ENCODE assay signal across 8 mouse cellular contexts in the genomic region with DNA sequence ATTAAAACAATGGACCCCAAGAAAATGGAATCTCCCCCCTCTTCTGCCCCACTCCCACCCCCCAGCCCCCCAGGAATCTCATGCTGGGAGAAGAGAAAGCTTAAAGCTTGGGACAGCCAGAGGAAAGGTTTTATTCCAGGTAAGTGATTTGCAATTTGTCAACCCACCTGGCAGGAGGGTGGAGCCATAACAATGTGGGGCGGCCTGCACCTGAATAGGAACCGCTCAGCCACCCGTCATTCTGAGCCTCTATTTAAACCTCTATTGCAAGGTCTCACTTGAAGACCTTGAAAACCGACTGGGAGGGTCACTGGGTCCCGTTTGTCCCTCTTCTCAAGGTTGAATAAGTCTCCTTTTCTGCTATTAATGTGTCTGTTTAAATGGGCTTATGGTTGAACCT. TPM values are rescaled to one million over a fixed set of nuclear protein-coding genes. Genes with fewer than 3 reads are reported as not detected.
A peak's percentile ranks its signal among the peaks of the same experiment; 100 is the strongest.
DNase-seq lines count a peak whose midpoint lies in the region; ATAC-seq and TF ChIP-seq lines count a peak whose summit lies in the region.
"Had no signal": no experiment of that assay in that cellular context is flagged by ENCODE, and none has a peak within 500 bp of the region (broad histone marks: within the 10 kb centered on the region; RNA-seq: fewer than 3 reads in every experiment).

No protein-coding gene starts in this region.

- H3K4me3 ChIP-seq in heart, embryonic 14.5 days (ENCODE audit: control insufficient read depth in 1 of 2, insufficient read depth in 1 of 2, low read depth in 1 of 2, low read length in 2 of 2): no peak overlapping the region
- H3K4me3 ChIP-seq in E14TG2a.4 (replicated peaks; ENCODE audit: low read length): peak overlapping the region; percentile 92
- H3K4me3 ChIP-seq in ES-Bruce4 (ENCODE audit: low read depth, low read length): no peak overlapping the region
- H3K4me3 ChIP-seq in liver, embryonic 16.5 days (ENCODE audit: low read depth, low read length): no peak overlapping the region

- H3K9me3 ChIP-seq in heart, embryonic 14.5 days (ENCODE audit: control insufficient read depth, low read length): no peaks in the 10 kb centered on the region
- H3K9me3 ChIP-seq in E14TG2a.4 (ENCODE audit: low read length): no peaks in the 10 kb centered on the region
- no peaks in the 10 kb centered on the region for H3K9me3 ChIP-seq in ES-Bruce4 (replicated peaks; ENCODE audit: control insufficient read depth, insufficient read depth, low read length, poor library complexity, severe bottlenecking)
- H3K9me3 ChIP-seq in liver, embryonic 16.5 days (replicated peaks; ENCODE audit: control insufficient read depth, low read length): no peaks in the 10 kb centered on the region

- 56% methylated on average over 5 of the region's 5 CpGs for WGBS in heart, embryonic 14.5 days
- 53% methylated on average over 5 of the region's 5 CpGs for WGBS in liver, embryonic 16.5 days (ENCODE audit: insufficient replicate concordance)

- H3K9ac ChIP-seq in heart, embryonic 14.5 days (ENCODE audit: low read length): no peak overlapping the region
- no peak overlapping the region for H3K9ac ChIP-seq in ES-Bruce4 (ENCODE audit: low read depth, poor library complexity, severe bottlenecking)
- no peak overlapping the region for H3K9ac ChIP-seq in liver, embryonic 16.5 days (ENCODE audit: low read depth, low read length)

- DNase-seq in heart, postnatal 4 days: no peak
- DNase-seq in layer of hippocampus, postnatal 14 days (ENCODE audit: low spot score in 2 of 2): no peak
- DNase-seq in c-Kit-positive CD71-positive TER-119-positive erythroid progenitor cells, embryonic 14.5 days (ENCODE audit: low spot score): no peak
- DNase-seq: adrenal gland, postnatal 25 days had no signal

- peak; percentile 94 for TF ChIP-seq EP300 in ES-Bruce4 (IDR thresholded peaks at IDR 0.05; ENCODE audit: insufficient read depth, low read depth, low read length)

- no peak for TF ChIP-seq POLR2A in ES-Bruce4 (IDR thresholded peaks at IDR 0.05; ENCODE audit: insufficient read depth, low read length)

- no peak for ATAC-seq in heart, embryonic 14.5 days (ENCODE audit: insufficient number of reproducible peaks, insufficient read depth, low FRiP score, low read depth)
- ATAC-seq in liver, embryonic 16.5 days (ENCODE audit: low read depth): no peak

- H3K27ac ChIP-seq in heart, embryonic 14.5 days (replicated peaks in 1 of 2; ENCODE audit: control insufficient read depth in 1 of 2, insufficient read depth in 1 of 2, low read depth in 2 of 2, low read length in 2 of 2): no peak overlapping the region
- H3K27ac ChIP-seq in ES-Bruce4 (ENCODE audit: insufficient read depth, low read length): no peak overlapping the region; the same call in 1 of the 2 replicates
- H3K27ac ChIP-seq in liver, embryonic 16.5 days (ENCODE audit: low read length): no peak overlapping the region

- no peaks in the 10 kb centered on the region for H3K27me3 ChIP-seq in heart, embryonic 14.5 days (ENCODE audit: control insufficient read depth, insufficient read depth, low read length)
- peaks cover 47% of the 10 kb centered on the region for H3K27me3 ChIP-seq in E14TG2a.4 (ENCODE audit: insufficient read depth, low read length)
- no peaks in the 10 kb centered on the region for H3K27me3 ChIP-seq in ES-Bruce4 (ENCODE audit: control insufficient read depth, insufficient read depth, low read length, poor library complexity, severe bottlenecking)
- peaks cover 45% of the 10 kb centered on the region for H3K27me3 ChIP-seq in liver, embryonic 16.5 days (ENCODE audit: control insufficient read depth, insufficient read depth, low read depth, low read length)

- peak overlapping the region; percentile 76 for H3K4me2 ChIP-seq in heart, embryonic 14.5 days (ENCODE audit: low read length)
- H3K4me2 ChIP-seq in liver, embryonic 16.5 days (ENCODE audit: low read depth, low read length): 0 out of 2 replicates have a peak overlapping the region, but pooled peaks have one; percentile 93

- H3K36me3 ChIP-seq in heart, embryonic 14.5 days (ENCODE audit: control insufficient read depth, insufficient read depth, low read length): no peaks in the 10 kb centered on the region
- peaks cover 13% of the 10 kb centered on the region for H3K36me3 ChIP-seq in E14TG2a.4 (ENCODE audit: insufficient read depth, low read length)
- H3K36me3 ChIP-seq in ES-Bruce4 (ENCODE audit: control insufficient read depth, insufficient read depth, low read length, poor library complexity, severe bottlenecking): no peaks in the 10 kb centered on the region
- H3K36me3 ChIP-seq in liver, embryonic 16.5 days (ENCODE audit: control insufficient read depth, insufficient read depth): no peaks in the 10 kb centered on the region

- H3K4me1 ChIP-seq in heart, embryonic 14.5 days (ENCODE audit: control insufficient read depth in 2 of 2, insufficient read depth in 2 of 2, low read length in 2 of 2): peaks cover 36 to 60% of the 10 kb centered on the region in 2 experiments
- H3K4me1 ChIP-seq in E14TG2a.4 (replicated peaks; ENCODE audit: low read depth, low read length) (peaks cover 89% of the 10 kb centered on the region), ES-Bruce4 (ENCODE audit: control insufficient read depth, insufficient read depth, low read length) (peaks cover 5% of the 10 kb centered on the region)
- H3K4me1 ChIP-seq in liver, embryonic 16.5 days (ENCODE audit: control insufficient read depth, low read depth, low read length): peaks cover 28% of the 10 kb centered on the region

- TF ChIP-seq CTCF in E14TG2a.4 (conservative IDR thresholded peaks at IDR 0.05; ENCODE audit: low read length): no peak
- TF ChIP-seq CTCF in ES-Bruce4 (IDR thresholded peaks at IDR 0.05; ENCODE audit: low read depth, low read length): no peak

RNA-seq across cellular contexts. Expression of a gene that starts 3.6 kb away (rescaled TPM):
- polyA plus RNA-seq in heart, embryonic 14.5 days (2014; fragmentation: Nextera tagmentation; extraction: Ambion mirVana): 1.3 TPM in 2 replicates
- total RNA-seq in heart, postnatal 4 days (2021): 10 to 100 TPM; 20.6 to 24.8 TPM
- polyA plus RNA-seq in ES-Bruce4 (2011; ENCODE audit: insufficient read depth, insufficient read length, low read depth, missing spikeins): 3.3 and 6.2 TPM in 2 replicates
- 0.59 and 0.63 TPM in 2 replicates for polyA plus RNA-seq in liver, embryonic 16.5 days (2015; fragmentation: Nextera tagmentation; extraction: Ambion mirVana)
- 10 to 100 TPM; 58.3 to 59.2 TPM for total RNA-seq in layer of hippocampus, postnatal 14 days (2021)
